Mouse (Mus musculus): ENCODE results near the gene Gm16223. TPM values are rescaled to one million over a fixed set of nuclear protein-coding genes. Genes with fewer than 3 reads are reported as not detected.

The Gm16223 gene
- polyA plus RNA-seq, 1 experiment from 2014 or later: not detected

GRCm38 (mm10) chr5:42239806-42240205, 172.0 kb downstream of the Gm16223 start:
- Histone ChIP-seq H3K27me3 (ENCODE audit: insufficient read depth, low read length) (no peaks in the 10 kb centered on the region), H3K27ac (ENCODE audit: low read depth) (no peak overlapping the region), H3K4me1 (ENCODE audit: insufficient read depth) (no peaks in the 10 kb centered on the region), H3K9me3 (ENCODE audit: low read length) (no peaks in the 10 kb centered on the region), H3K4me3 (ENCODE audit: low read depth, low read length) (no peak overlapping the region), H3K4me2 (ENCODE audit: low read depth, low read length) (no peak overlapping the region), H3K9ac (replicated peaks) (no peak overlapping the region), H3K36me3 (replicated peaks; ENCODE audit: insufficient read depth, low read length) (no peaks in the 10 kb centered on the region)
- ATAC-seq: no peak
- DNase-seq: no peak
- TF ChIP-seq EP300 (IDR thresholded peaks at IDR 0.05; ENCODE audit: low read depth) (no peak), CTCF (IDR thresholded peaks at IDR 0.05; ENCODE audit: low read depth) (no peak)

- TF ChIP-seq EP300 (IDR thresholded peaks at IDR 0.05; ENCODE audit: low read depth): no peak
- no peak for TF ChIP-seq CTCF (IDR thresholded peaks at IDR 0.05; ENCODE audit: low read depth)
- WGBS (ENCODE audit: insufficient replicate concordance): 84% methylated on average over 3 of the region's 3 CpGs
- Histone ChIP-seq H3K9me3 (ENCODE audit: low read length) (no peaks in the 10 kb centered on the region), H3K36me3 (replicated peaks; ENCODE audit: insufficient read depth, low read length) (no peaks in the 10 kb centered on the region), H3K9ac (replicated peaks) (no peak overlapping the region), H3K4me1 (ENCODE audit: insufficient read depth) (no peaks in the 10 kb centered on the region), H3K4me3 (ENCODE audit: low read depth, low read length) (no peak overlapping the region), H3K27ac (ENCODE audit: low read depth) (no peak overlapping the region), H3K27me3 (ENCODE audit: insufficient read depth, low read length) (no peaks in the 10 kb centered on the region), H3K4me2 (ENCODE audit: low read depth, low read length) (no peak overlapping the region)
- no peak for DNase-seq
- ATAC-seq: no peak
Measured at GRCm38 (mm10) chr5:42250376-42250775, 182.6 kb downstream of the Gm16223 start.

Other genes starting within 250 kb of the Gm16223 start
- 7.8 and 8.0 TPM in 2 replicates for gene Bod1l, start 223.6 kb upstream of the Gm16223 start, polyA plus RNA-seq (2015; fragmentation: Nextera tagmentation; extraction: Ambion mirVana)